Mouse (Mus musculus): ENCODE results near the gene Hbp1.

DNA sequence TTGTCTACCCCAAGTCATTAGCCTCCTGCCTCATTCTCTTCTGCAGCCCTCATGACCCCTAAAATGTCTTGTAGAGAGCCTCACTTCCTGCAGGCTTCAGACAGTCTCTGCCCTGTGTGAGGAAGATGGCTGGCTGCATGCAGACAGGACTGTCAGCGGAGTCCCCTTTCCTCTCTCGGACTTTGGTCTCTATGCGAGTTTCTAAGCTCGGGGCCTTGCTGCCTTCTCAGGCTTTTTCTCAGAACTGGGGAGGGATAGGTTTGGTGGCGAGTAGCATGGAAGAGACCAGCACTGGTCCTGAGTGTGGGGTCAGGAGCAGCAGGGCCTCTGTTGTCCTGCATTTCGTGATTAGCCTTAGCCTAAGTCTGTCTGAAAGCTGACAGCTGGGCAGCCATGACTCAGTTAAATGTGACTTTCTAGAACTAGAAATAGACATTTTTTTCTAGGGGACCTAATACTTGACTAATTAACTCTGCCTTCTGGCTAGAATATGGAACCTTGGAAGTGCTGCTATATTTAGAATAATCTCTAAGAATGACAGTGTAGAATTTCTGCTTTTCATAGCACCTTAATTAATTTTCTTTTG is 37.3 kb downstream of the Hbp1 start:
- TF ChIP-seq MYOD1 (IDR thresholded peaks at IDR 0.05; ENCODE audit: control insufficient read depth, insufficient read length, low read depth): no peak
- no peak for TF ChIP-seq MAX (IDR thresholded peaks at IDR 0.05)
- no peak for TF ChIP-seq USF1 (IDR thresholded peaks at IDR 0.05; ENCODE audit: low read depth)

Measured in C2C12 (cell line).